Mouse (Mus musculus) liver, adult 2 months (tissue): Measurements from ENCODE around the gene Ndufs8.

Experiments used
- CTCF ChIP-seq: fragments of 200-500 bp; IDR thresholded peaks from 2 replicates; pipeline ENCODE4 v1.5.1; 2011; ENCODE audit warnings: low read depth, low read length, control low read depth
- POLR2A ChIP-seq: fragments of 200-500 bp; IDR thresholded peaks from 2 replicates; pipeline ENCODE4 v1.6.1; 2011; ENCODE audit warnings: low read length, control low read depth; ENCODE audit not compliant: insufficient read depth; ENCODE audit errors: extremely low read depth

- no peak for TF ChIP-seq CTCF
- no peak for TF ChIP-seq POLR2A
Observed at GRCm38 (mm10) chr19:3889096-3889495, 23.5 kb downstream of the Ndufs8 start.
